Mouse (Mus musculus) spleen, postnatal 14 days (tissue): Measurements from ENCODE around the gene Rflnb.

Experiments
- DNase-seq, 2 experiments: peaks; one replicate each; pipeline ENCODE4 v3.0.0; 2021 to 2022; ENCODE audit warnings: low spot score in 2 of 2

Gene Rflnb

DNA sequence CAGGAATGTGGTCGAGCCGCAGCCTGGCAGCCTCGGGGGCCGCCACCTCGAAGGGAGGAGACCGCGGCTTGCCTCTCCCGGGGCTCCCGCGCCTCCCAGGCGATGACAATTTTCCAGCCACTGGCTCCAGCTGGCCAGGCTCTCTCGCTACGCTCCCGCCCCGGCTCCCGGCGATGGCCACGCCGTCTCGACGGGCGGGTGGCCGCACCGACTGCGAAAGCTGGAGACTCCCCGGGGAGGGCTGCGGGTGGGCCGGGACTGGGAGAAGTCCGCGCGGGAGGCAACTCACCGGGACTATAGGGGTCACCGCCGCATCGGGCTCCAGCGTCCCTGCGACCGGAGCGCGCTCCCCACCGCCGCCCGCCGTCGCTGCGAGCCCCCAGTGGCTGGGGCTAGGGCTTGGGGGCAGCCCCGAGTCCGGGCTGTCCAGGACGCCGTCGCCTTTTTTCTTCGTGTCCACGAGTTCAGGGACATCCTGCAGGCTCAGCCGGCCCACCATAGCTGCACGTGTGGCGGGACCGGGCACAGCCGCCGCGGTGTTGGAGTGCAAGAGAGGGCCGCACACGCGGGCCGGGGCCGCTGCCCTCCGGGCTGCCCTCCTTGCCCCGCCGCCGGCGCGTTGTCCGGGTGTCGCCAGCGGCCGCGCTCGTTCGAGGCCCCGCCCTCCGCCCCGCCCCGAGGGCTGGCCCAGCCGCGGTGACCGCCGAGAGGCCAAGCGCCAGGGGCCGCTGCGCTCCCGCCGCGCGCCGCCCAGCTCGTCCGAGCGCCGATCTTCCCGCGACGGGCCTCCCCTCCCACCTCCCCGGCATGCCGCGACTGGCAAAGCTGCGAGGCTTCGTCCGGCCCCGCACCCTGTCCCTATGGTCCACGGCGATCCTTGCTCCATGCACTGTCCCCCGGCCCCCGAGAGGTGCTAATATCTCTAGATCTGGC, at the start of gene Rflnb:
TSS of gene Rflnb (minus strand) at position 644 of the 933 bp plus-strand sequence.
- DNase-seq = peak; percentile 73 to 75

GRCm38 (mm10) chr11:76077341-76077740, 49.8 kb upstream of the Rflnb start:
- DNase-seq = no peak

DNA sequence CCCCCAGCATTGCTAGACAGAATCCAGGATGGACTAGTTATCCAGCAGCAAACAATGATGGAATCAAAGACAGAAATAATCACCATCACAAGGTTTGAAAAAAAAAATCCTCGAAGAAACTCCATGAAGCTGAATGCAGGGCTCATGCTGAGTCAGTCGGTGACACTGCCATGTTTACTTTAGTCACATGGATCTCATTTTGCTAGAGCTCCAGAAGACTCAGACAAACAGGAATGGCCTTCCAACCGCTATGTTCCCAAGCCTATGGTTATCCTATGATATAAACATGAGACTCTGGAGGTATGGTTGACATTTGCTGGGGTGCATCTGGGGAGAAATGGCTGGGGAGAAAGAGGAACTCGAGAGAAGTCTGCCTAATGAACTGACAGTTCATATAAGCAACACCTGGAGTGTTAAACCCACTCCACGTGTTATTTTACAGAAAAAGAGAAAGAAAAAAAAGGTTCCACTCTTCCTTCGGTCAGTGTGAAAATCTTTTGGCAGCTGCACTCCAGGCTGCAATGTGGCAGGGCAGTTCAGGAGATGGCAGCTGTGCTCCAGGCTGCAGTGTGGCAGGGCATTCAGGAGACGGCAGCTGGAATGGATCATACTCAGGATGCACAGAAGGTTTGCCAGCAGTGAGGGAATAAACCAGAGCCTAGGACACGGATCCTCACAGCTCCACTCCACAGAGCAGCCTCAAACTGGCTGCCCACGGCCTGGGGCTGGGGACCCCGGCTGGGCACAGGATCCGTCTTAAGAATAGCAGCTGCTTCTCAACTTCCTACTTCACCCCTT, 46.9 kb upstream of the Rflnb start:
- DNase-seq = no peak

DNA sequence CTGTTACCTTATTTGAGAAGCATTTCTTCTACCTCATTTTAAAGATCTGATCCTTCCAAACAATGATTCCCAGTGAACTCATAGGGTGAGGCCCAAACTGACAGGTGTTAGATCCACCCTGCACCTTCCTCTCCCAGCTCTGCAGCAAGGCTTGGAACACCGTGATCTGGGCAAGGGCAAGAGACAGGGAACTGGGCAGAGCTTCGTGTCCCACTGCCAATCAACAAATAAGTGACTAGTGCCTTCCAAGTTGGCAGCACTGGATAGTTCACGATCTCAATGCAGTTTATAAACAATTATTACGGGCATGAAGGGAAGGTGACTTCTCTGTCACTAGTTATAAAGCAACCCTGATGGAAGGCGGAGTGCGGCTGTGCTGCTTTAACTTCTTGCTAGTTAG, 42.2 kb upstream of the Rflnb start:
- no peak for DNase-seq

DNA sequence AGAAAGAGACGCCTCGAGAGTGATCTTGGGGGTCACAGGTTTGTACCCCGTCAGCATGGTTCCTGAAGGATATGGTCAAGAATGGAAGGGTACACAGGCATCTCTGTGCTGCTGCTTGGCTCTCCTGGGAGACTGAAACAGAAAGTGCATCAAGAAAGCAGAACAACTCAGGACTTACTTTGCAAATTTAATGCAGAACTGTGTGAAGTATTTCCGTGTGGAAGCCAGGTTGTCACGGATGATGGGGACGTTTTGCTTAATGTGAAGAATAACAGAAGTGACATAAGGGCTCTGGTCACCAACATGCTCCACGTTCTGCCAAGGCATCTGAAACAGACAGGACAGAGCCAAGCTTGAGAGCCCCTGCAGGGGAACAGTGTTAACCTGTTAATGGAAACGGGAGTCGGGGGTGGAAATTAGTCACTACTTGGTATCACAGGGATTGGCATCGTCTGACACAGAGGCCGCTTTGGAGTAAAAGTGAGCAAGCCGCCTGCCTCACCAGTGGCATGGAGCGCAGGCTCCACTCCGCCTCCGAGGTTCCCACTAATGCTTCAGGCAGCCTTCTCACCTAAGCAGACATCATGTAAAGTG, 39.1 kb upstream of the Rflnb start:
- DNase-seq = no peak

- no peak for DNase-seq
Observed at GRCm38 (mm10) chr11:76065521-76066095, 38.0 kb upstream of the Rflnb start.

DNA sequence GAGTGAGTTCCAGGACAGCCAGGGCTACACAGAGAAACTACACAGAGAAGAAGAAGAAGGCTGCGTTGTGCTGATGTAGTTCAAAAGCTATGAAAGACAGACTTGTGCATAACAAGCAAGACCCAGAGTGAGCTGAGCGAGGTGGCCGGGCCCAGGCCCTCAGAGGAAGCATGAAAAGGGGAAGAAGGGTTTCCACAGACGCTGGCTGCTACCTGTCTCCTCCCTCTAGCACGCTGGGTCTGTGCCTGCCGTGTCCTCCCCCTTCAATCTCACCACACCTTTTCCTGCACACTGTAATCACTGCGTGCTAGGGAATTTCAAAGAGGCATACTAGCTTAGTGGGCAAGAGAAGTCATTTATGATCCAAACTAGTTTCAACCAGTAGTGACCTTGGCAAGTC, 36.8 kb upstream of the Rflnb start:
- DNase-seq = peak in 1 of 2 experiments; percentile 4

DNA sequence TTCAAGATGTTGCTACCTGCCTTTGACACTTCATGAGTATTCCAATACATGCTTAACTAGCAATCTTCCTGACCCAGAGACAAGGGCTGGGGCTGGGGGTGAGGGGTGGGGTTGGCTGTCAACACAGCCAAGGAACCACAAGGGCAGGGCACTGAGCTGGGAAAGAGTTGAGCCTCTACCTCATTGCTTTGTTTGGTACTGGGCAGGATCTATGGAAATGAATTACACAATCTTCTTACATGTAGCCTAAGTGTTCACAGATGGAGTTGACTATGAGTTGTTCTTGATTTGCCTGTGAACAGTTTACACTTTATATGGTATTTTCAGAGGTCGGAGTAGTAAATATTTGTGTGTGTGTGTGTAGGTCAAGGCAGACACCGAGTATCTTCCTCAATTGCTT, 33.3 kb upstream of the Rflnb start:
- no peak for DNase-seq

GRCm38 (mm10) chr11:76059971-76060370, 32.4 kb upstream of the Rflnb start:
- DNase-seq = no peak

DNA sequence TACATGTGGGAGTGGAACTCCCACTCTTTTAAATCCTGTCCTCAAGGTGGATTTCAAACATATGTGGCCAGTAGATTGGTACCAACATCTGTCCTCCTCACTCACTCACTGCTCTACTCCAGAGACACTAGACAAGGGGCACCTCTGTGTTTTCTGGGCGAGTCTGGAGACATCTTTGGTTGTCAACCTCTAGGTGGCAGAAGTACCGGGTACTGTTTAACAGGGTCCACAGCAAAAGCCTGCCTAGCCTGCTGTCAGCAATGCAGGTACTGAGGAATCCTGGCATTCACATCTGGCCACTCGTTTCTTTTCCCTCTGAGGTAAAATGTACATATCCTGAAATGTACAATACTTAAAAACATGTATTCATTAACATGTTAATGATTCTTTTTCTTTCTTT, 28.9 kb upstream of the Rflnb start:
- DNase-seq = no peak

GRCm38 (mm10) chr11:76052496-76052895, 24.9 kb upstream of the Rflnb start:
- no peak for DNase-seq

- DNase-seq = no peak
Observed at GRCm38 (mm10) chr11:76050967-76051512, 23.5 kb upstream of the Rflnb start.

DNA sequence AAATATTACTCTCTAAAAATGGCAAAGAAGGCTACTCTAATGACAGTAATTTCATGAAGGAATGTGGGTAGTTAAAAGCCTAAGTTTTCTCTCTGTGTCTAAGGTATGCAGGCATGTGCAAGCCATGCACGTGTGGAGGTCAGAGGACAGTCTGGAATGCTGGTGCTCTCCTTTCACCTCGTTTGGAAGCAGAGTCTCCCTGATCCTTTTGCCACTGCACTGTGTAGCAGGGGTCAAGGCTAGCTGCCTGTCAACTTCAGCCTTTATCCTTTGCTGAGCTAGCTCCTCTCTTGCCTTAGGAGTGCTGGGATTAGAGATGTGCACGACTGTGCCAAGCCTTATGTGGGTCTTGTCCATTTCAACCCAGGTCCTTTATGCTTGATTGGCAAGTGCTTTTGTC, 22.9 kb upstream of the Rflnb start:
- no peak for DNase-seq

- no peak for DNase-seq
Observed at GRCm38 (mm10) chr11:76045367-76045766, 17.8 kb upstream of the Rflnb start.

GRCm38 (mm10) chr11:76044468-76044867, 16.9 kb upstream of the Rflnb start:
- no peak for DNase-seq

- DNase-seq = no peak
Observed at GRCm38 (mm10) chr11:76042882-76043281, 15.3 kb upstream of the Rflnb start.

GRCm38 (mm10) chr11:76042041-76042638, 14.6 kb upstream of the Rflnb start:
- no peak for DNase-seq

DNA sequence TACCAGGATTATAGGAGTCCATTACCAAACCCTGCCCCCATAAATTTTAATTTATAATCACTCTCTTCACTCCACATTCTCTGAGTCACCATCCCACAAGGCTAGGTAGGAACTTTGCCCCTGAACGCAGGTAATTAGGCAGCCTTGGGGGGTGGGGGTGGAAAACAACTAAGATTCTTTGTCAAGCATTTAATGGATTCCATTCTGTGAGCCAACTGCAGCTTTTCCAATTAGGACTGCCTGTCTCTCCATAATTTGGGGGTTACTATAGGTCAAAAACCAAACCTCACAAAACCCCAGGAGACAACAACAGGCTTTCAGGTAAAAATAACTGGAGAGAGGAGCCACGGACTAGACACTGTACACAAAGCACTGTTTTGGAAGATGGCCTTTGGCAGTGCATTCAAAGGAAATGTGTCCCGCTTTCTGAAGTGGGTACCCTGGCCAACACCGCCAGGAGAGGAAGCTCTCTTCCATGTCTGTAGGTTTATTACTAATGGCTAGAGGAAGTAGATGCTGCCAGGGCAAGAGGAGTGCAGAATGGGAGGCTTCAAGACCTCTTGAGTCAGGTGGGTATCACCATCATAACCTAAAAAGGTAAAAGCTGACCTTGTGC, 13.3 kb upstream of the Rflnb start:
- no peak for DNase-seq

GRCm38 (mm10) chr11:76040106-76040505, 12.5 kb upstream of the Rflnb start:
- no peak for DNase-seq

GRCm38 (mm10) chr11:76039271-76040053, 11.9 kb upstream of the Rflnb start:
- no peak for DNase-seq
